Mouse (Mus musculus): Measurements from ENCODE around the gene Nubpl.

The Nubpl gene

DNA sequence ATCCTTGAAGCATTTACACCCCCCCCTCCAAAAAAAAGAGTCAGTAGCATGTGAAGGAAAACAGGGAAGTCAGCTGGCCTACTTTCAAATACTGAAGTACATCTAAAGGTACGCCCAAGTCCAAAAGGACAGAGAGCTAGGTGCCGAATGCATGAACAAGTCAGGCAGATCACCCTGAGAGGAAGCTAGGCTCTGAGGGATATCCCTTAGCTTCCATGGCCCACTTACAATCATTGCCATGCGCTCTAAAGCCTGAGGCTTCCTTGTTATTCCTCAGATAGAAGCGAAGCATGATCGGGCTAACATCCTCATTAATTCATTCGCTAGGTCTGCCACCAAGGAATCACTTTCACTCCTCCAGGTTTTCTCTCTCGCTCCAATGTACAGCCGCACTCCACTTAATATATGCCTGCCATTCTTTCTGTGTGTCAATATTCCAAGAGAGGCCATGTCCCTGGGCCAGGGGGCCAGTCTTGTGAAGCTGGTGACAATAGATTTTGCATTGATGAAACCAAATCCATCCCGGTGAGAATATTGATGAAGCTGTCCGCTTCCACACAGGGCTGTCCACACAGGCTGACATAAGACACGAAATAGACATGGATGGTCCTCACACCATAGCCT is 237.7 kb downstream of the Nubpl start:
- no peak for DNase-seq

- no peak for DNase-seq
Measured at GRCm38 (mm10) chr12:52338136-52338753, 240.7 kb downstream of the Nubpl start.

DNA sequence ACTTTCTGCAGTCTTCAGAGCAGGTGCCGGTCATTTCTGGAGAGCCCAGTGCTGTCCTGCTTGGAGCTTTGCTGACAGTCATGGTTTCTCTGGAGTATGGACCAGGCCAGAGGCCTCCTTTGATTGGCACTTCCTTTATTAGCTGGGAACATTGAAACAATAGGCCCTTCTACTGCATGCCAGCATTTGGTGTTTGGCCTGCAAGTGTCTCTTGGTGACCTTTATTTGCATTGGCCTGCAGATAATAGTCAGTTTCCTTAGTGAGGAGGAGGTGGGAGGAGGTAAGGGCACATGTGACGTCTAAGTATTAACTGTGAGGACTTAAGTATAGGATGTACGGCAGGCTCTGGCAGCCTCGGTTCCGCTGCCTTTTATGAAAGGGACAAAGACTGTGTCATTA is 249.1 kb downstream of the Nubpl start:
- no peak for DNase-seq

GRCm38 (mm10) chr12:52350276-52350675 is 252.7 kb downstream of the Nubpl start:
- DNase-seq: no peak

DNA sequence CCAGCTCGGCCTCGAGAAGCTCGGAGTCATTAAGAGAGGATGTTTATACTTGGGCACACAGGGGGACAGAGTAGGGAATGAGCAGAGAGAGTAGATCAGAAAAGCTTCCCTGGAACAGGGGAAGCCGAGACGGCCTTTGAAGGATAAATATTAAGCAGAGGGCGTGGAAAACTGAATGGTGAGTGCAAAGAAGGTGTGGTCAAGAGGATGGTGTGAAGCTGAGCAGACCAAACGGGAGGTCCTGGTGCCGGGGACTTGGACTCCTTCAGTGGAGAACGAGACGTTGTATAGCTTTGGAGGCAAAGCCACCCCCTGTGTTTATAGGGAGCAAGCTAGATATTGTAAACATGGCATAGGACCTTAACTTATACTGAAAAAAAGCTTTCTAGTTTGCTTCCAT is 261.9 kb downstream of the Nubpl start:
- no peak for DNase-seq

- no peak for DNase-seq
Measured at GRCm38 (mm10) chr12:52360136-52360535, 262.6 kb downstream of the Nubpl start.

DNA sequence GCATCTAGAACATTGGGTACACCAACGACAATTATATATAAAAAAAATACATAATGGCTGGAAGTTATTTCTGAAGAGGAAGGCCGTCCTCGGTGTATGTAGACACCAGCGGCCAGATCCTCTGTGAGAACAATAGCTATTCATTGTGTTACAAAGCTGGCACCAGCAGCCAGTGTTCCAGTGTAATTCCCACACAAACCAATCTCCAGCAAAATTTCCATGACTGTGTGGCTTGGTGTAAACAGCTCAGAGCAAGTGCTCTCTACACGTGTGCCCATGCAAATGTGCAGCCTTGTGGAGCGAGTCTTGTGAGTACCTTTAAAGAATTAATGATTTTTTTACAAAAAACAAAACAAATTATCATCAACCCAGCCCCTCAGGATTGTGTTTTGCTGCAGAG is 263.7 kb downstream of the Nubpl start:
- DNase-seq: no peak

Measured in thymus, postnatal 25 days (tissue).